Mouse (Mus musculus) liver, postnatal 0 days (tissue): ENCODE measurements around the gene Rxrb. TPM values are rescaled to one million over a fixed set of nuclear protein-coding genes. Genes with fewer than 3 reads are reported as not detected.
A peak's percentile ranks its signal among the peaks of the same experiment; 100 is the strongest.

Experiments
- ATAC-seq: fragments of 200-750 bp; cut with Nextera tagmentation; 2 replicates; pipeline ENCODE4 v1.8.0; 2017; ENCODE audit warnings: mild to moderate bottlenecking, moderate library complexity
- DNase-seq: peaks from one replicate; pipeline ENCODE4 v3.0.0-alpha.2; 2016
- H3K27ac ChIP-seq: fragments of 300-500 bp; sonication (generic); 2 replicates; pipeline ENCODE4 v1.5.1; 2014; ENCODE audit warnings: antibody characterized with exemption, moderate library complexity, mild to moderate bottlenecking, low read depth
- H3K27me3 ChIP-seq: fragments of 300-500 bp; sonication (generic); 2 replicates; pipeline ENCODE4 v1.6.1; 2014; ENCODE audit warnings: low read length, control low read depth, mixed read lengths; ENCODE audit not compliant: insufficient read depth
- H3K36me3 ChIP-seq: fragments of 300-500 bp; sonication (generic); replicated peaks from 2 replicates; pipeline ENCODE4 v1.6.1; 2014; ENCODE audit warnings: mild to moderate bottlenecking, control low read depth, low read length, moderate library complexity, mixed read lengths; ENCODE audit not compliant: insufficient read depth
- H3K4me1 ChIP-seq: fragments of 300-500 bp; sonication (generic); 2 replicates; pipeline ENCODE4 v1.6.1; 2014; ENCODE audit warnings: antibody characterized with exemption, mild to moderate bottlenecking, control low read depth; ENCODE audit not compliant: insufficient read depth
- H3K4me2 ChIP-seq: fragments of 300-500 bp; sonication (generic); 2 replicates; pipeline ENCODE4 v1.6.1; 2014; ENCODE audit warnings: low read depth, mild to moderate bottlenecking, low read length, moderate library complexity, mixed read lengths
- H3K4me3 ChIP-seq: fragments of 300-500 bp; sonication (generic); 2 replicates; pipeline ENCODE4 v1.5.1; 2014; ENCODE audit warnings: low read depth, low read length
- H3K9ac ChIP-seq: fragments of 300-500 bp; sonication (generic); replicated peaks from 2 replicates; pipeline ENCODE4 v1.6.1; 2014; ENCODE audit warnings: mild to moderate bottlenecking, moderate library complexity
- H3K9me3 ChIP-seq: fragments of 300-500 bp; sonication (generic); 2 replicates; pipeline ENCODE4 v1.6.1; 2016; ENCODE audit warnings: mild to moderate bottlenecking, control low read depth, low read length, mixed read lengths
- CTCF ChIP-seq: sonication (generic); IDR thresholded peaks from 2 replicates; pipeline ENCODE4 v1.5.1; 2016; ENCODE audit warnings: antibody characterized with exemption, low read depth
- EP300 ChIP-seq: IDR thresholded peaks from 2 replicates; pipeline ENCODE4 v1.6.1; 2016; ENCODE audit warnings: antibody characterized with exemption, low read depth, mild to moderate bottlenecking
- WGBS: fragments of 180-500 bp; shearing (Covaris S2); extraction: QIAGEN DNeasy Blood & Tissue Kit; methylation state at CpG from one replicate; pipeline ENCODE4 v1.1.7; 2014; ENCODE audit not compliant: insufficient replicate concordance; 5-methylcytosine and 5-hydroxymethylcytosine counted together
- polyA plus RNA-seq: library from polyadenylated mRNA; unstranded; fragments of >200 nt; fragmentation: Nextera tagmentation; extraction: Ambion mirVana; gene quantifications from 2 replicates; pipeline ENCODE4 v1.2.1, GENCODE M21; 2015

Gene Rxrb
- polyA plus RNA-seq, 1 experiment from 2014 or later = 16.2 TPM

GRCm38 (mm10) chr17:34038878-34039561, 7.4 kb downstream of the Rxrb start, which contains the start of gene Col11a2:
Gene Col11a2, plus strand, starts transcription at chr17:34039437.
- Histone ChIP-seq H3K4me1 (peaks cover 4% of the 10 kb centered on the region; the same call in 1 of the 2 replicates), H3K27ac (no peak within 1 kb of the TSS), H3K27me3 (peaks cover 12% of the 10 kb centered on the region; the same call in 1 of the 2 replicates), H3K36me3 (peaks cover 31% of the 10 kb centered on the region), H3K9me3 (no peaks in the 10 kb centered on the region), H3K4me2 (peak within 1 kb of the TSS; percentile 1; the same call in 1 of the 2 replicates), H3K9ac (no peak within 1 kb of the TSS), H3K4me3 (no peak within 1 kb of the TSS)
- 14% methylated on average over 28 of the region's 28 CpGs for WGBS
- no peak for TF ChIP-seq EP300
- DNase-seq = no peak
- no peak for ATAC-seq

- peaks cover 25% of the 10 kb centered on the region for H3K36me3 ChIP-seq
- TF ChIP-seq EP300 = no peak
- no peak for TF ChIP-seq CTCF
- H3K9me3 ChIP-seq = no peaks in the 10 kb centered on the region
- ATAC-seq (no peak), DNase-seq (no peak)
- H3K27ac ChIP-seq = no peak overlapping the region
- no peak overlapping the region for H3K4me3 ChIP-seq
- H3K27me3 ChIP-seq = peaks cover 12% of the 10 kb centered on the region; the same call in 1 of the 2 replicates
- H3K4me2 ChIP-seq = no peak overlapping the region
- H3K9ac ChIP-seq = no peak overlapping the region
- 0 out of 2 replicates have a peak, but pooled peaks cover 3% of the 10 kb centered on the region for H3K4me1 ChIP-seq
- 34% methylated on average over 17 of the region's 17 CpGs for WGBS
These were observed 8.2 kb downstream of the Rxrb start for GRCm38 (mm10) chr17:34039562-34040450.

GRCm38 (mm10) chr17:34045941-34046340, 14.3 kb downstream of the Rxrb start:
- WGBS = 73% methylated on average over 14 of the region's 14 CpGs
- peaks cover 8% of the 10 kb centered on the region for H3K9me3 ChIP-seq

GRCm38 (mm10) chr17:34047404-34048050, 15.9 kb downstream of the Rxrb start:
- no peak for TF ChIP-seq EP300
- no peak for TF ChIP-seq CTCF
- Histone ChIP-seq H3K4me3 (no peak overlapping the region), H3K9me3 (peaks cover 8% of the 10 kb centered on the region), H3K4me1 (no peaks in the 10 kb centered on the region), H3K27ac (peak overlapping the region; percentile 31), H3K4me2 (no peak overlapping the region), H3K36me3 (no peaks in the 10 kb centered on the region), H3K27me3 (no peaks in the 10 kb centered on the region), H3K9ac (no peak overlapping the region)
- ATAC-seq (no peak), DNase-seq (no peak)
- WGBS = 55% methylated on average over 5 of the region's 5 CpGs

More at GRCm38 (mm10) chr17:34045941-34046340, 14.3 kb downstream of the Rxrb start:
- TF ChIP-seq CTCF = no peak
- TF ChIP-seq EP300 = no peak
- H3K27ac ChIP-seq = no peak overlapping the region
- H3K4me2 ChIP-seq = no peak overlapping the region
- H3K4me3 ChIP-seq = no peak overlapping the region
- ATAC-seq (no peak), DNase-seq (no peak)
- H3K36me3 ChIP-seq = no peaks in the 10 kb centered on the region
- H3K4me1 ChIP-seq = no peaks in the 10 kb centered on the region
- no peak overlapping the region for H3K9ac ChIP-seq
- 0 out of 2 replicates have a peak, but pooled peaks cover 5% of the 10 kb centered on the region for H3K27me3 ChIP-seq

- peak; percentile 36 for ATAC-seq
- H3K9me3 ChIP-seq = no peaks in the 10 kb centered on the region
- H3K4me3 ChIP-seq = no peak overlapping the region
These were observed 25.6 kb downstream of the Rxrb start for GRCm38 (mm10) chr17:34057224-34057623.

More at GRCm38 (mm10) chr17:34057224-34057623, 25.6 kb downstream of the Rxrb start:
- 29% methylated on average over 7 of the region's 7 CpGs for WGBS
- TF ChIP-seq EP300 = no peak
- no peak for TF ChIP-seq CTCF
- peak; percentile 40 for DNase-seq
- Histone ChIP-seq H3K4me2 (no peak overlapping the region), H3K27me3 (no peaks in the 10 kb centered on the region), H3K36me3 (no peaks in the 10 kb centered on the region), H3K27ac (no peak overlapping the region), H3K4me1 (no peaks in the 10 kb centered on the region), H3K9ac (no peak overlapping the region)
